Mouse (Mus musculus) CH12.LX (cell line): ENCODE results near the gene Gna15. TPM values are rescaled to one million over a fixed set of nuclear protein-coding genes. Genes with fewer than 3 reads are reported as not detected.

ENCODE experiments used
- DNase-seq: peaks from one replicate; pipeline ENCODE4 v3.0.0-alpha.2; 2013; ENCODE audit errors: extremely low read depth
- H3K27ac ChIP-seq: 2 replicates; pipeline ENCODE4 v1.5.1; 2012; ENCODE audit warnings: low read depth, mild to moderate bottlenecking, control low read depth, moderate library complexity; ENCODE audit not compliant: insufficient read depth
- H3K27me3 ChIP-seq: replicated peaks from 2 replicates; pipeline ENCODE3; 2012; ENCODE audit warnings: inconsistent platforms
- H3K36me3 ChIP-seq, 2 experiments: replicated peaks in 1 of 2; 2 replicates each; pipeline versions ENCODE3 to v1.6.1; 2012; ENCODE audit warnings: inconsistent platforms in 1 of 2, low read length in 1 of 2, mild to moderate bottlenecking in 1 of 2, mixed read lengths in 1 of 2, moderate library complexity in 1 of 2; ENCODE audit not compliant: control insufficient read depth in 1 of 2, insufficient read depth in 1 of 2
- H3K4me1 ChIP-seq, 2 experiments: 2 replicates each; pipeline ENCODE4 v1.6.1; 2012; ENCODE audit warnings: inconsistent platforms in 1 of 2, moderate library complexity in 1 of 2; ENCODE audit not compliant: insufficient read depth in 2 of 2, control insufficient read depth in 1 of 2
- H3K4me2 ChIP-seq: 2 replicates; pipeline ENCODE4 v1.6.1; 2012; ENCODE audit warnings: low read depth, mild to moderate bottlenecking, control low read depth; ENCODE audit not compliant: poor library complexity, insufficient read depth, severe bottlenecking
- H3K4me3 ChIP-seq, 3 experiments: fragments of 150-350 bp in 1 of 3; sonication (generic) in 1 of 3; replicated peaks in 1 of 3; 2 replicates each; pipeline versions ENCODE3 to v1.5.1; 2011 to 2012; ENCODE audit warnings: low read depth in 2 of 3, low read length in 2 of 3, mild to moderate bottlenecking in 2 of 3, moderate library complexity in 2 of 3, control low read depth in 1 of 3, improper control_type of control experiment in 1 of 3, inconsistent platforms in 1 of 3, mixed read lengths in 1 of 3; ENCODE audit not compliant: poor library complexity in 1 of 3
- H3K79me2 ChIP-seq: replicated peaks from 2 replicates; pipeline ENCODE4 v1.6.1; 2012; ENCODE audit warnings: mild to moderate bottlenecking, moderate library complexity; ENCODE audit not compliant: control insufficient read depth, poor library complexity, insufficient read depth, severe bottlenecking; ENCODE audit errors: extremely low read depth
- H3K9ac ChIP-seq: 2 replicates; pipeline ENCODE4 v1.6.1; 2012; ENCODE audit warnings: low read depth, mild to moderate bottlenecking, control low read depth, moderate library complexity; ENCODE audit not compliant: insufficient read depth
- H3K9me3 ChIP-seq: replicated peaks from 2 replicates; pipeline ENCODE3; 2012; ENCODE audit warnings: low read length, inconsistent platforms, mixed read lengths
- BHLHE40 ChIP-seq: IDR thresholded peaks from 2 replicates; pipeline ENCODE4 v1.6.1; 2011; ENCODE audit warnings: mild to moderate bottlenecking, low read depth, low read length, improper control_type of control experiment
- CHD1 ChIP-seq: IDR thresholded peaks from 2 replicates; pipeline ENCODE4 v1.6.1; 2012; ENCODE audit warnings: low read depth, low read length, improper control_type of control experiment, inconsistent platforms
- CHD2 ChIP-seq: IDR thresholded peaks from 2 replicates; pipeline ENCODE4 v1.6.1; 2011; ENCODE audit warnings: low read length, improper control_type of control experiment
- ELF1 ChIP-seq: IDR thresholded peaks from 2 replicates; pipeline ENCODE4 v1.6.1; 2014; ENCODE audit warnings: low read depth, mild to moderate bottlenecking, inconsistent platforms, low read length, improper control_type of control experiment
- EP300 ChIP-seq: IDR thresholded peaks from 2 replicates; pipeline ENCODE4 v1.6.1; 2011; ENCODE audit warnings: low read length, improper control_type of control experiment
- GABPA ChIP-seq: IDR thresholded peaks from 2 replicates; pipeline ENCODE4 v1.6.1; 2012; ENCODE audit warnings: low read depth, low read length, improper control_type of control experiment, inconsistent platforms; ENCODE audit not compliant: insufficient replicate concordance
- HCFC1 ChIP-seq: IDR thresholded peaks from 2 replicates; pipeline ENCODE4 v1.6.1; 2012; ENCODE audit warnings: low read depth, mild to moderate bottlenecking, inconsistent platforms, low read length, improper control_type of control experiment
- JUND ChIP-seq: conservative IDR thresholded peaks from 2 replicates; pipeline ENCODE4 v1.6.1; 2011; ENCODE audit warnings: low read depth, low read length, improper control_type of control experiment
- KAT2A ChIP-seq: IDR thresholded peaks from 2 replicates; pipeline ENCODE4 v1.6.1; 2012; ENCODE audit warnings: low read length, improper control_type of control experiment, inconsistent platforms; ENCODE audit not compliant: insufficient replicate concordance
- MAFK ChIP-seq: IDR thresholded peaks from 2 replicates; pipeline ENCODE4 v1.6.1; 2011; ENCODE audit warnings: low read length, improper control_type of control experiment; ENCODE audit not compliant: insufficient replicate concordance
- MEF2A ChIP-seq: IDR thresholded peaks from 2 replicates; pipeline ENCODE4 v1.6.1; 2014; ENCODE audit warnings: low read depth, mild to moderate bottlenecking, inconsistent platforms, low read length, improper control_type of control experiment, borderline replicate concordance
- MXI1 ChIP-seq: IDR thresholded peaks from 2 replicates; pipeline ENCODE4 v1.6.1; 2011; ENCODE audit warnings: mild to moderate bottlenecking, low read depth, low read length, improper control_type of control experiment
- MYC ChIP-seq: IDR thresholded peaks from 2 replicates; pipeline ENCODE4 v1.6.1; 2011; ENCODE audit warnings: low read depth, mild to moderate bottlenecking, improper control_type of control experiment, low read length
- NRF1 ChIP-seq: IDR thresholded peaks from 2 replicates; pipeline ENCODE4 v1.6.1; 2014; ENCODE audit warnings: low read depth, mild to moderate bottlenecking, inconsistent platforms, low read length, improper control_type of control experiment, moderate library complexity
- PAX5 ChIP-seq: IDR thresholded peaks from 2 replicates; pipeline ENCODE4 v1.6.1; 2012; ENCODE audit warnings: low read length, inconsistent platforms, mixed read lengths
- POLR2AphosphoS2 ChIP-seq: IDR thresholded peaks from 2 replicates; pipeline ENCODE4 v1.6.1; 2011; ENCODE audit warnings: low read depth, low read length, improper control_type of control experiment
- RAD21 ChIP-seq: IDR thresholded peaks from 2 replicates; pipeline ENCODE4 v1.6.1; 2011; ENCODE audit warnings: low read depth, mild to moderate bottlenecking, low read length, improper control_type of control experiment, moderate library complexity
- RCOR1 ChIP-seq: conservative IDR thresholded peaks from 2 replicates; pipeline ENCODE4 v1.6.1; 2012; ENCODE audit warnings: low read depth, mild to moderate bottlenecking, inconsistent platforms, low read length, improper control_type of control experiment
- SIN3A ChIP-seq: IDR thresholded peaks from 2 replicates; pipeline ENCODE4 v1.6.1; 2012; ENCODE audit warnings: low read length, improper control_type of control experiment, inconsistent platforms
- TBP ChIP-seq: conservative IDR thresholded peaks from 2 replicates; pipeline ENCODE4 v1.6.1; 2011; ENCODE audit warnings: low read depth, low read length, improper control_type of control experiment
- TCF12 ChIP-seq: IDR thresholded peaks from 2 replicates; pipeline ENCODE4 v1.6.1; 2014; ENCODE audit warnings: low read depth, mild to moderate bottlenecking, inconsistent platforms, low read length, improper control_type of control experiment
- USF1 ChIP-seq: IDR thresholded peaks from 2 replicates; pipeline ENCODE4 v1.6.1; 2014; ENCODE audit warnings: low read depth, mild to moderate bottlenecking, inconsistent platforms, low read length, improper control_type of control experiment
- ZC3H11A ChIP-seq: IDR thresholded peaks from 2 replicates; pipeline ENCODE4 v1.6.1; 2012; ENCODE audit warnings: low read depth, mild to moderate bottlenecking, inconsistent platforms, low read length, improper control_type of control experiment
- ZKSCAN1 ChIP-seq: IDR thresholded peaks from 2 replicates; pipeline ENCODE4 v1.6.1; 2012; ENCODE audit warnings: low read depth, inconsistent platforms, low read length, improper control_type of control experiment, borderline replicate concordance
- ZMIZ1 ChIP-seq: IDR thresholded peaks from 2 replicates; pipeline ENCODE4 v1.6.1; 2012; ENCODE audit warnings: low read depth, mild to moderate bottlenecking, inconsistent platforms, low read length, improper control_type of control experiment
- ZNF384 ChIP-seq: IDR thresholded peaks from 2 replicates; pipeline ENCODE4 v1.6.1; 2012; ENCODE audit warnings: low read depth, low read length, improper control_type of control experiment, inconsistent platforms
- dilution Hi-C: fragments of 300-500 bp; cut with MboI; formaldehyde crosslinking; loops from 2 replicates; pipeline ENCODE4 v1.14.3; 2020; ENCODE audit warnings: low sequenced_read_pairs; ENCODE audit not compliant: extremely low pct_unique_long_range_greater_than_20kb, extremely low pct_ligation_motif_present
- in situ Hi-C: fragments of 300-500 bp; cut with MboI; formaldehyde crosslinking; loops from 3 replicates; pipeline ENCODE4 v1.14.3; 2019; ENCODE audit warnings: low sequenced_read_pairs, low pct_ligation_motif_present, low pct_unique_long_range_greater_than_20kb, mixed read lengths
- polyA plus RNA-seq: library from polyadenylated mRNA; unstranded; fragments of >175 nt; gene quantifications from 2 replicates; pipeline ENCODE4 v1.2.1, GENCODE M21; 2012; ENCODE audit warnings: low read depth; ENCODE audit not compliant: insufficient read length
- total RNA-seq, 2 experiments: library from RNA; depleted of rRNA; stranded (reverse); fragments of 300-350 nt in 1 of 2; fragments of >200 nt in 1 of 2; gene quantifications; 2 replicates each; pipeline ENCODE4 v1.2.3; 2012 to 2014

Gene Gna15
- total and polyA plus RNA-seq, 3 experiments: 5.2 to 10.0 (median 5.2) TPM

- H3K27me3 ChIP-seq: peaks cover 91% of the 10 kb centered on the region
- H3K36me3 ChIP-seq: no peaks in the 10 kb centered on the region
- no peaks in the 10 kb centered on the region for H3K79me2 ChIP-seq
- in situ Hi-C loops (no loop called here), dilution Hi-C loops (no loop called here)
- H3K9me3 ChIP-seq: no peaks in the 10 kb centered on the region
- TF ChIP-seq ZNF384 (no peak), MAFK (no peak), BHLHE40 (no peak), GABPA (no peak), CHD2 (no peak), MXI1 (no peak), KAT2A (no peak), USF1 (no peak), JUND (no peak), SIN3A (no peak), ZMIZ1 (no peak), ZKSCAN1 (no peak), POLR2AphosphoS2 (no peak), NRF1 (no peak), CHD1 (no peak), MYC (no peak), ZC3H11A (no peak), TBP (no peak), TCF12 (no peak), RCOR1 (no peak)
- H3K9ac ChIP-seq: no peak overlapping the region
- DNase-seq: no peak
- no peak overlapping the region for H3K4me2 ChIP-seq
- no peak overlapping the region for H3K4me3 ChIP-seq
- no peak overlapping the region for H3K27ac ChIP-seq
- H3K4me1 ChIP-seq: peaks cover 4 to 5% of the 10 kb centered on the region in 2 experiments; a peak in 2 of 4 replicates
Measured at GRCm38 (mm10) chr10:81458267-81458666, 65.8 kb downstream of the Gna15 start.

GRCm38 (mm10) chr10:81457624-81458023, 66.4 kb downstream of the Gna15 start:
- Histone ChIP-seq H3K27ac (no peak overlapping the region), H3K9me3 (no peaks in the 10 kb centered on the region), H3K79me2 (no peaks in the 10 kb centered on the region), H3K4me1 (peaks cover 4 to 5% of the 10 kb centered on the region in 2 experiments; a peak in 2 of 4 replicates), H3K4me2 (no peak overlapping the region), H3K36me3 (no peaks in the 10 kb centered on the region), H3K27me3 (peaks cover 91% of the 10 kb centered on the region), H3K9ac (no peak overlapping the region), H3K4me3 (no peak overlapping the region)
- no peak for DNase-seq
- in situ Hi-C loops (no loop called here), dilution Hi-C loops (no loop called here)
- TF ChIP-seq JUND: no peak
- TF ChIP-seq POLR2AphosphoS2: no peak
- no peak for TF ChIP-seq EP300
- TF ChIP-seq MEF2A: no peak
- TF ChIP-seq TBP: no peak
- no peak for TF ChIP-seq ZMIZ1
- TF ChIP-seq PAX5: no peak
- no peak for TF ChIP-seq ELF1
- no peak for TF ChIP-seq RAD21
- no peak for TF ChIP-seq HCFC1
